Mouse (Mus musculus) myocyte (in vitro differentiated cells): Measurements from ENCODE around the gene Actr1b.

Experiments
- CEBPB ChIP-seq: IDR thresholded peaks from 2 replicates; pipeline ENCODE4 v1.6.1; 2011; ENCODE audit warnings: mild to moderate bottlenecking, moderate library complexity; ENCODE audit not compliant: poor library complexity, insufficient read depth, severe bottlenecking
- E2F4 ChIP-seq: IDR thresholded peaks from one replicate; pipeline ENCODE4 v1.6.1; 2011; ENCODE audit warnings: mild to moderate bottlenecking, control low read depth, moderate library complexity; ENCODE audit not compliant: insufficient read depth
- MAX ChIP-seq: IDR thresholded peaks from one replicate; pipeline ENCODE4 v1.6.1; 2011; ENCODE audit warnings: low read depth, mild to moderate bottlenecking, control low read depth
- MYOG ChIP-seq, 3 experiments: IDR thresholded peaks; one replicate each; pipeline ENCODE4 v1.6.1; 2011; ENCODE audit warnings: control low read depth in 2 of 3, low read depth in 2 of 3, mild to moderate bottlenecking in 2 of 3; ENCODE audit not compliant: insufficient read length in 2 of 3, control insufficient read depth in 1 of 3, insufficient read depth in 1 of 3
- POLR2A ChIP-seq: IDR thresholded peaks from one replicate; pipeline ENCODE4 v1.6.1; 2011; ENCODE audit warnings: low read depth, mild to moderate bottlenecking, control low read depth, moderate library complexity; ENCODE audit not compliant: insufficient read length
- POLR2AphosphoS2 ChIP-seq: IDR thresholded peaks from one replicate; pipeline ENCODE4 v1.6.1; 2011; ENCODE audit warnings: low read depth, control low read depth; ENCODE audit not compliant: insufficient read length
- REST ChIP-seq: IDR thresholded peaks from one replicate; pipeline ENCODE4 v1.6.1; 2011; ENCODE audit warnings: mild to moderate bottlenecking, control low read depth, moderate library complexity; ENCODE audit not compliant: insufficient read depth, insufficient read length
- SRF ChIP-seq: IDR thresholded peaks from one replicate; pipeline ENCODE4 v1.6.1; 2011; ENCODE audit warnings: low read depth; ENCODE audit not compliant: control insufficient read depth, insufficient read length
- USF1 ChIP-seq: IDR thresholded peaks from one replicate; pipeline ENCODE4 v1.6.1; 2011; ENCODE audit warnings: low read depth, mild to moderate bottlenecking, control low read depth, moderate library complexity

GRCm38 (mm10) chr1:36665165-36665723, 49.0 kb downstream of the Actr1b start:
- TF ChIP-seq POLR2A: no peak
- no peak for TF ChIP-seq CEBPB
- TF ChIP-seq SRF: no peak
- TF ChIP-seq USF1: no peak
- no peak for TF ChIP-seq POLR2AphosphoS2
- no peak for TF ChIP-seq MAX
- TF ChIP-seq E2F4: no peak
- TF ChIP-seq MYOG (IDR thresholded peaks at IDR 0.05; ENCODE audit: control insufficient read depth in 1 of 3, insufficient read depth in 1 of 3, insufficient read length in 2 of 3, low read depth in 2 of 3): no peak
- no peak for TF ChIP-seq REST
